Mouse (Mus musculus): ENCODE measurements around the gene Apol10b.
"Not testable (repeated sequence)": the region's sequence is repeated elsewhere in the genome, so short reads cannot be mapped to it uniquely, and the experiment has no call there.

The Apol10b gene

GRCm38 (mm10) chr15:77595961-77596360 lies at the start of gene Apol10b:
Apol10b (minus strand) TSS chr15:77596125.
- DNase-seq (ENCODE audit: low read depth, low spot score), result no peak

GRCm38 (mm10) chr15:77643176-77643575 lies 47.3 kb upstream of the Apol10b start, which contains the start of gene Apol11b:
Apol11b (minus strand) TSS chr15:77643286.
- not testable (repeated sequence) for DNase-seq (ENCODE audit: low read depth, low spot score)

GRCm38 (mm10) chr15:77629822-77630221 lies 33.9 kb upstream of the Apol10b start:
- not testable (repeated sequence) for DNase-seq (ENCODE audit: low read depth, low spot score)

- DNase-seq (ENCODE audit: low read depth, low spot score), result not testable (repeated sequence)
Observed at GRCm38 (mm10) chr15:77628647-77629046, 32.7 kb upstream of the Apol10b start.

- not testable (repeated sequence) for DNase-seq (ENCODE audit: low read depth, low spot score)
Observed at GRCm38 (mm10) chr15:77626471-77626870, 30.5 kb upstream of the Apol10b start.

GRCm38 (mm10) chr15:77624710-77625109 lies 28.8 kb upstream of the Apol10b start:
- DNase-seq (ENCODE audit: low read depth, low spot score), result no peak

GRCm38 (mm10) chr15:77606069-77606468 lies 10.1 kb upstream of the Apol10b start:
- peak; percentile 23 for DNase-seq (ENCODE audit: low read depth, low spot score)

- DNase-seq (ENCODE audit: low read depth, low spot score), result no peak
Observed at GRCm38 (mm10) chr15:77598958-77599357, 3.0 kb upstream of the Apol10b start, which contains the start of gene Gm36245. Gm36245 (plus strand) TSS chr15:77599258.

- peak; percentile 33 for DNase-seq (ENCODE audit: low read depth, low spot score)
Observed at GRCm38 (mm10) chr15:77598429-77598828, 2.5 kb upstream of the Apol10b start.

GRCm38 (mm10) chr15:77593557-77593956 lies 2.4 kb downstream of the Apol10b start:
- no peak for DNase-seq (ENCODE audit: low read depth, low spot score)

GRCm38 (mm10) chr15:77590881-77591280 lies 5.0 kb downstream of the Apol10b start:
- DNase-seq (ENCODE audit: low read depth, low spot score), result no peak

- DNase-seq (ENCODE audit: low read depth, low spot score), result no peak
Observed at GRCm38 (mm10) chr15:77588981-77589380, 6.9 kb downstream of the Apol10b start.

- DNase-seq (ENCODE audit: low read depth, low spot score), result no peak
Observed at GRCm38 (mm10) chr15:77587026-77587425, 8.9 kb downstream of the Apol10b start.

GRCm38 (mm10) chr15:77581681-77582080 lies 14.2 kb downstream of the Apol10b start:
- DNase-seq (ENCODE audit: low read depth, low spot score), result peak; percentile 50

GRCm38 (mm10) chr15:77579311-77579710 lies 16.6 kb downstream of the Apol10b start:
- no peak for DNase-seq (ENCODE audit: low read depth, low spot score)

- no peak for DNase-seq (ENCODE audit: low read depth, low spot score)
Observed at GRCm38 (mm10) chr15:77578801-77579200, 17.1 kb downstream of the Apol10b start.

GRCm38 (mm10) chr15:77563219-77563618 lies 32.7 kb downstream of the Apol10b start:
- DNase-seq (ENCODE audit: low read depth, low spot score), result no peak

- DNase-seq (ENCODE audit: low read depth, low spot score), result no peak
Observed at GRCm38 (mm10) chr15:77561792-77562191, 34.1 kb downstream of the Apol10b start, which contains the start of gene 1700025B11Rik. 1700025B11Rik (minus strand) TSS chr15:77561892.

GRCm38 (mm10) chr15:77539221-77539620 lies 56.7 kb downstream of the Apol10b start:
- not testable (repeated sequence) for DNase-seq (ENCODE audit: low read depth, low spot score)
